Mouse (Mus musculus): ENCODE results near the gene Tnp2. TPM values are rescaled to one million over a fixed set of nuclear protein-coding genes. Genes with fewer than 3 reads are reported as not detected.

Tnp2 gene
- polyA plus RNA-seq, 1 experiment from 2014 or later, result not detected

GRCm38 (mm10) chr16:10828461-10828805, 40.0 kb upstream of the Tnp2 start:
- no peak overlapping the region for H3K4me3 ChIP-seq (replicated peaks; ENCODE audit: low read depth, low read length)
- no peaks in the 10 kb centered on the region for H3K27me3 ChIP-seq (ENCODE audit: insufficient read depth, low read length)
- H3K4me2 ChIP-seq (ENCODE audit: low read length), result no peak overlapping the region
- ATAC-seq (replicated peaks; ENCODE audit: low FRiP score, low read depth) (no peak; the same call in 1 of the 2 replicates), DNase-seq (ENCODE audit: low spot score) (no peak)
- H3K27ac ChIP-seq, result no peak overlapping the region
- 55% methylated on average over 4 of the region's 4 CpGs for WGBS
- H3K36me3 ChIP-seq (ENCODE audit: insufficient read depth, low read length), result no peaks in the 10 kb centered on the region
- no peaks in the 10 kb centered on the region for H3K4me1 ChIP-seq (replicated peaks; ENCODE audit: insufficient read depth, low read length)
- H3K9ac ChIP-seq (ENCODE audit: low read depth, low read length), result no peak overlapping the region
- no peaks in the 10 kb centered on the region for H3K9me3 ChIP-seq (replicated peaks; ENCODE audit: low read length)
- TF ChIP-seq CTCF (IDR thresholded peaks at IDR 0.05; ENCODE audit: low read depth), result no peak

- H3K4me1 ChIP-seq (replicated peaks; ENCODE audit: insufficient read depth, low read length), result no peaks in the 10 kb centered on the region
- H3K9ac ChIP-seq (ENCODE audit: low read depth, low read length), result no peak overlapping the region
- TF ChIP-seq CTCF (IDR thresholded peaks at IDR 0.05; ENCODE audit: low read depth), result no peak
- H3K27ac ChIP-seq, result no peak overlapping the region
- H3K4me2 ChIP-seq (ENCODE audit: low read length), result no peak overlapping the region
- no peaks in the 10 kb centered on the region for H3K9me3 ChIP-seq (replicated peaks; ENCODE audit: low read length)
- WGBS, result 76% methylated on average over 7 of the region's 7 CpGs
- H3K36me3 ChIP-seq (ENCODE audit: insufficient read depth, low read length), result no peaks in the 10 kb centered on the region
- no peak overlapping the region for H3K4me3 ChIP-seq (replicated peaks; ENCODE audit: low read depth, low read length)
- no peaks in the 10 kb centered on the region for H3K27me3 ChIP-seq (ENCODE audit: insufficient read depth, low read length)
- ATAC-seq (replicated peaks; ENCODE audit: low FRiP score, low read depth), result no peak
- no peak for DNase-seq (ENCODE audit: low spot score)
Observed at GRCm38 (mm10) chr16:10827766-10828460, 39.5 kb upstream of the Tnp2 start.

- Histone ChIP-seq H3K4me3 (replicated peaks; ENCODE audit: low read depth, low read length) (no peak overlapping the region), H3K9ac (ENCODE audit: low read depth, low read length) (no peak overlapping the region), H3K27me3 (ENCODE audit: insufficient read depth, low read length) (no peaks in the 10 kb centered on the region), H3K27ac (no peak overlapping the region), H3K36me3 (ENCODE audit: insufficient read depth, low read length) (no peaks in the 10 kb centered on the region), H3K4me1 (replicated peaks; ENCODE audit: insufficient read depth, low read length) (no peaks in the 10 kb centered on the region), H3K4me2 (ENCODE audit: low read length) (no peak overlapping the region), H3K9me3 (replicated peaks; ENCODE audit: low read length) (no peaks in the 10 kb centered on the region)
- no peak for TF ChIP-seq CTCF (IDR thresholded peaks at IDR 0.05; ENCODE audit: low read depth)
- ATAC-seq (replicated peaks; ENCODE audit: low FRiP score, low read depth), result no peak
- WGBS, result 92% methylated on average over 9 of the region's 9 CpGs
- no peak for DNase-seq (ENCODE audit: low spot score)
Observed at GRCm38 (mm10) chr16:10827269-10827668, 38.8 kb upstream of the Tnp2 start.

- no peak for ATAC-seq (replicated peaks; ENCODE audit: low FRiP score, low read depth)
- Histone ChIP-seq H3K4me3 (replicated peaks; ENCODE audit: low read depth, low read length) (no peak overlapping the region), H3K9me3 (replicated peaks; ENCODE audit: low read length) (no peaks in the 10 kb centered on the region), H3K36me3 (ENCODE audit: insufficient read depth, low read length) (no peaks in the 10 kb centered on the region), H3K27me3 (ENCODE audit: insufficient read depth, low read length) (no peaks in the 10 kb centered on the region), H3K27ac (no peak overlapping the region), H3K4me1 (replicated peaks; ENCODE audit: insufficient read depth, low read length) (no peaks in the 10 kb centered on the region), H3K9ac (ENCODE audit: low read depth, low read length) (no peak overlapping the region), H3K4me2 (ENCODE audit: low read length) (no peak overlapping the region)
- WGBS, result 74% methylated on average over 4 of the region's 4 CpGs
- no peak for DNase-seq (ENCODE audit: low spot score)
- TF ChIP-seq CTCF (IDR thresholded peaks at IDR 0.05; ENCODE audit: low read depth), result no peak
Observed at GRCm38 (mm10) chr16:10825840-10826239, 37.4 kb upstream of the Tnp2 start.

GRCm38 (mm10) chr16:10824536-10824935, 36.1 kb upstream of the Tnp2 start:
- Histone ChIP-seq H3K9me3 (replicated peaks; ENCODE audit: low read length) (no peaks in the 10 kb centered on the region), H3K9ac (ENCODE audit: low read depth, low read length) (no peak overlapping the region)
- 87% methylated on average over 1 of the region's 1 CpGs for WGBS

GRCm38 (mm10) chr16:10821387-10821786, 32.9 kb upstream of the Tnp2 start:
- H3K27ac ChIP-seq, result no peak overlapping the region
- TF ChIP-seq CTCF (IDR thresholded peaks at IDR 0.05; ENCODE audit: low read depth), result no peak
- no peak overlapping the region for H3K4me3 ChIP-seq (replicated peaks; ENCODE audit: low read depth, low read length)
- ATAC-seq (replicated peaks; ENCODE audit: low FRiP score, low read depth) (no peak; the same call in 1 of the 2 replicates), DNase-seq (ENCODE audit: low spot score) (peak; percentile 65)
- no peak overlapping the region for H3K9ac ChIP-seq (ENCODE audit: low read depth, low read length)
- 31% methylated on average over 4 of the region's 4 CpGs for WGBS
- no peaks in the 10 kb centered on the region for H3K9me3 ChIP-seq (replicated peaks; ENCODE audit: low read length)
- no peaks in the 10 kb centered on the region for H3K36me3 ChIP-seq (ENCODE audit: insufficient read depth, low read length)
- H3K4me1 ChIP-seq (replicated peaks; ENCODE audit: insufficient read depth, low read length), result no peaks in the 10 kb centered on the region
- no peak overlapping the region for H3K4me2 ChIP-seq (ENCODE audit: low read length)
- H3K27me3 ChIP-seq (ENCODE audit: insufficient read depth, low read length), result no peaks in the 10 kb centered on the region

More at GRCm38 (mm10) chr16:10824536-10824935, 36.1 kb upstream of the Tnp2 start:
- TF ChIP-seq CTCF (IDR thresholded peaks at IDR 0.05; ENCODE audit: low read depth), result no peak
- Histone ChIP-seq H3K36me3 (ENCODE audit: insufficient read depth, low read length) (no peaks in the 10 kb centered on the region), H3K27me3 (ENCODE audit: insufficient read depth, low read length) (no peaks in the 10 kb centered on the region), H3K4me1 (replicated peaks; ENCODE audit: insufficient read depth, low read length) (no peaks in the 10 kb centered on the region), H3K4me3 (replicated peaks; ENCODE audit: low read depth, low read length) (no peak overlapping the region), H3K27ac (no peak overlapping the region), H3K4me2 (ENCODE audit: low read length) (no peak overlapping the region)
- DNase-seq (ENCODE audit: low spot score), result no peak
- ATAC-seq (replicated peaks; ENCODE audit: low FRiP score, low read depth), result no peak; the same call in 1 of the 2 replicates

- Histone ChIP-seq H3K36me3 (ENCODE audit: insufficient read depth, low read length) (no peaks in the 10 kb centered on the region), H3K4me1 (replicated peaks; ENCODE audit: insufficient read depth, low read length) (no peaks in the 10 kb centered on the region), H3K4me3 (replicated peaks; ENCODE audit: low read depth, low read length) (no peak overlapping the region), H3K4me2 (ENCODE audit: low read length) (no peak overlapping the region), H3K27me3 (ENCODE audit: insufficient read depth, low read length) (no peaks in the 10 kb centered on the region), H3K9ac (ENCODE audit: low read depth, low read length) (no peak overlapping the region), H3K9me3 (replicated peaks; ENCODE audit: low read length) (no peaks in the 10 kb centered on the region), H3K27ac (no peak overlapping the region)
- WGBS, result 70% methylated on average over 3 of the region's 3 CpGs
- ATAC-seq (replicated peaks; ENCODE audit: low FRiP score, low read depth) (no peak), DNase-seq (ENCODE audit: low spot score) (no peak)
- no peak for TF ChIP-seq CTCF (IDR thresholded peaks at IDR 0.05; ENCODE audit: low read depth)
Observed at GRCm38 (mm10) chr16:10819966-10820365, 31.5 kb upstream of the Tnp2 start.
